Mouse (Mus musculus) ES-E14 (cell line): ENCODE measurements around the gene Gm9970.

Experiments used
- MAFK ChIP-seq: IDR thresholded peaks from 2 replicates; pipeline ENCODE4 v1.6.1; 2014; ENCODE audit warnings: mild to moderate bottlenecking, low read depth, low read length, inconsistent platforms; ENCODE audit not compliant: insufficient read depth
- ZC3H11A ChIP-seq: IDR thresholded peaks from 2 replicates; pipeline ENCODE4 v1.6.1; 2012; ENCODE audit warnings: low read depth, mild to moderate bottlenecking, inconsistent platforms, low read length, borderline replicate concordance

GRCm38 (mm10) chr5:31266101-31266500 is 25.1 kb upstream of the Gm9970 start:
- no peak for TF ChIP-seq MAFK
- TF ChIP-seq ZC3H11A = no peak
